Mouse (Mus musculus) thymus, postnatal 14 days (tissue): ENCODE data around the gene Higd1b.

Experiments
- DNase-seq: peaks from one replicate; pipeline ENCODE4 v3.0.0; 2021

Higd1b gene

DNA sequence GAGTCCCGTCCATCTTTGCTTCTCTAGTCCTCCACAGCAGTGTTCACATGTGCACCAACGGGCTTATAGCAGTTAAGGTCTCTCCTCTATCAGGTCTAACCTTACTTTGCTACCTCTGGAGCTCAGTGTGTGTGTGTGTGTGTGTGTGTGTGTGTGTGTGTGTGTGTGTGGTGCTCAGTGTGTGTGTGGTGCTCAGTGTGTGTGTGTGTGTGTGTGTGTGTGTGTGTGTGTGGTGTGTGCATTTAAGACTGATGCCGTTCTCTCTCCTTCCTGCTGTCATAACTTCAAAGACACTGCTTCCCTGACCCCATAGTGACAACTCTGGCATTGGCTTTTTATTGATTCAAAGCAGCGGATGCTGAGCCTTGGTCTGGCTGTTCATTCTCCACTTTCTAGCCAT lies at the start of gene Higd1b:
TSS of gene Higd1b (plus strand) at position 301 of the 400 bp plus-strand sequence.
- no peak for DNase-seq

DNA sequence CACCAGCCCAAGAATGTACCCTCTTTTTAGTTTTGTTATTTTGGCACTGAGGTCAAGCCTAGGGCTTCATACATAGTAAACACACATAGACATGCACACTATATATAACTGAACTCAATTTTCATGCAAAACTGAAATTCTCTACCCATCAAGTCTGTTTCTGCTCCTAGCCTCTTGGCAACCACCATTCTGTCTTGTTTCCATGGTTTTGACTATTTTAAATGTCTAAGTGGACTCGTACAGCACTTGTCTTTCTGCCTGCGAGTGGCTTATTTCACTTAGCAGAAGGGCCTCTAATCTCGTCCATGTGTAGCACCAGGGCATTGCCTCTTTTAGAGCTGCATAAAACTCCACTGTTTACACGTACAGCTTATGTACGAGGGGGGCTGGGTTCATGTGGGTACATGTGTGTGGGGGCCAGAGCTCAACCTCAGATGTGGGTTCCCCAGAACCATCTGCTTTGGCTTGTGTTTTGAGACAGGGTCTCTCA lies 47.9 kb upstream of the Higd1b start:
- DNase-seq, result no peak

DNA sequence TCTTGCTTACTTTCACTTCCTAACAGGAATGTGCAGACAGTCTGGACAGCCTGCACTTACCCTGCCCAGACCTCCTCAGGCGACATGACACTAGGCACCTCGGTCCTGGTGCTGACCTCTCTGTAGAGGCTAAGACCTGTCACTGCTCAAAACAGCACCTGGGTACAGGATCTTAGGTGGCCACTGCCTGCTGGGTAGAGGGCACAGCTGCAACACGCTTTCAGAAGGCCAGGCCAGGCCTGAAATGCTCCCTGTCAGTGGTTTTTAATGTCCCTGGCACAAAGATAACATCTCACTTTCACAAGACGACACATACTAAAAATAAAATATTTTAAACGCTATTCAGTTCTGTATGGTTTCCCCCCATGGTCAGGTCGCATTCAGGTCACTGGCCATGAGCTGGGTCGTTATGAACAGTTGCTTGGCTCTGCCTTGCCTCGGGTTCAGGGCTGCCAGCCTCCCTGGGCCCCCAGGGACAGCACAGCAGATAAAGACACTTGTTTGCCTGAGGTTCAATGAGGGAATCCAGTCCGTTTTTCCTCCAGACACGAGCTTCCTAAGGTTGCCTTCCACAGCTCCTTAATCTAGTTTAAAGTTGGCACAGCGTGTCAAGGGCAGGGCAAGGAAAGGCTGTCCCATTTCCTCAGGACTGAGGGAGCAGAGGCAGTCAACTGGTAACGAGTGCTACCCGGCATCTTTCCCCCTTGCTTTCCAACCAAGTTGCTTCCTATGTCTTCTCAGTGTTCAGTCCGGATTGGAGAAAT lies 43.8 kb upstream of the Higd1b start:
- DNase-seq, result no peak

GRCm38 (mm10) chr11:102794157-102794556 lies 41.5 kb upstream of the Higd1b start:
- no peak for DNase-seq

- no peak for DNase-seq
Measured at GRCm38 (mm10) chr11:102803453-102803852, 32.2 kb upstream of the Higd1b start.

DNA sequence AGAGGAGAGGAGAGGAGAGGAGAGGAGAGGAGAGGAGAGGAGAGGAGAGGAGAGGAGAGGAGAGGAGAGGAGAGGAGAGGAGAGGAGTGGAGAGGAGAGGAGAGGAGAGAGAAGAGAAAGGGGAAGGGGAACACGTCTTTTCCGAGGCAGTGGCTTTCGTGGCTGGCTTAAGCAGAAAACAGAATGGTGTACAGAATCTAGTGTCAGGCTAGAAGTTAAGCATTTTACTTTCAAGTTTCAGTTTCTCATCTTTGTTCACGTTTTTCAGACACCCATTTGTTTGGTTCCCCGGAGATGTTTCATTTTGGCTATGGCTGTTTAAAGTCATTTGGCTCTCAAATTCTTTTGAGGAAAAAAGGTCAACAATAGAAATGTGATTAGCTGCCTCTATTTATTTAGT lies 27.4 kb upstream of the Higd1b start:
- no peak for DNase-seq

DNA sequence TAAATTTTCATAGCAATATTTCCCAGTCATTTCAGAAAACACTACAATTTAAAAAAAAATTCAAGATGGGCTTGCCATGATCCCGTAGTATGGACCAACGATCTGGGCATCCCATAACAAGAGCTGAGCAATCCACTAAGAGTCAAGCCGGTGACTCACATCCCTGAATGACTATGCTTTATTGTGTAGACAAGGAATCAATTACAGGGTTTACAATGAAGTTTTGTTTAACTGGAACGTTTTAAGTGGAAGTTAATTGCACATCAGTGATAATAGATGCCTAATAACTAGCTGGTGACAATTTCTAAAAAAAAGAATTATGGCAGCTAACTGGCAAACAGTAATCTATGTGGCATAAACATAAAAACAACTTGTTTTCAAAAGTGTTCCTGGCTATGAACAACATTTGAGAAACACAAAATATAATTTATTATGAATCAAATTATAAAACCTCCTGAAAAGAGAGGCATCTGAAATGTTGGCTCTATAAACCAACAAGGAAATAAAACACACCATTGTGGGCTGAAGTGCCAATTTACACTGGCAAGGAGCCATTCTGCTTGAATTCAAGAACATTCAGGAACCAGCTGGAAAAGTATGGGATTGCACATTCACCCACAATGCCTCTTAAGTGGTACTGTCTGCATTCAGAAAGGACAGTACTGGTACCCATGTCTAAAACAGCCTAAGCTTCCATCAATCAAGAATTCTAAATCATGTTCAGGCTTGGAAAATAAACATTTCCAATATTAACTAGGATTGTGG lies 24.7 kb upstream of the Higd1b start:
- no peak for DNase-seq

DNA sequence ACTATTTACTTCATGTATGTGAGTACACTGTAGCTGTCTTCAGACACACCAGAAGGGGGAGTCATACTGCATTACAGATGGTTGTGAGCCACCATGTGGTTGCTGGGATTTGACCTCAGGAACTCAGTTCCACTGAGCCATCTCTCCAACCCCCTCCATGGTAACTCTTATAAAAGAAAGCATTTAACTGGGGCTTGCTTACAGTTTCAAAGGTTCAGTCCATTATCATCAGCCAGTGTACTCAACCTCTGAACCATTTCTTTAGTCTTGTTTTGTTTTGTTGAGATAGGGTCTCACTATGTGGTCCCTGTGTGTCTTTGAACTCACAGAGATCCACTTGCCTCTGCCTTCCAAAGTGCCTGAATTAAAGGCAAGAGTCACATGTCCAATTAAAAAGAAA lies 20.8 kb upstream of the Higd1b start:
- no peak for DNase-seq

DNA sequence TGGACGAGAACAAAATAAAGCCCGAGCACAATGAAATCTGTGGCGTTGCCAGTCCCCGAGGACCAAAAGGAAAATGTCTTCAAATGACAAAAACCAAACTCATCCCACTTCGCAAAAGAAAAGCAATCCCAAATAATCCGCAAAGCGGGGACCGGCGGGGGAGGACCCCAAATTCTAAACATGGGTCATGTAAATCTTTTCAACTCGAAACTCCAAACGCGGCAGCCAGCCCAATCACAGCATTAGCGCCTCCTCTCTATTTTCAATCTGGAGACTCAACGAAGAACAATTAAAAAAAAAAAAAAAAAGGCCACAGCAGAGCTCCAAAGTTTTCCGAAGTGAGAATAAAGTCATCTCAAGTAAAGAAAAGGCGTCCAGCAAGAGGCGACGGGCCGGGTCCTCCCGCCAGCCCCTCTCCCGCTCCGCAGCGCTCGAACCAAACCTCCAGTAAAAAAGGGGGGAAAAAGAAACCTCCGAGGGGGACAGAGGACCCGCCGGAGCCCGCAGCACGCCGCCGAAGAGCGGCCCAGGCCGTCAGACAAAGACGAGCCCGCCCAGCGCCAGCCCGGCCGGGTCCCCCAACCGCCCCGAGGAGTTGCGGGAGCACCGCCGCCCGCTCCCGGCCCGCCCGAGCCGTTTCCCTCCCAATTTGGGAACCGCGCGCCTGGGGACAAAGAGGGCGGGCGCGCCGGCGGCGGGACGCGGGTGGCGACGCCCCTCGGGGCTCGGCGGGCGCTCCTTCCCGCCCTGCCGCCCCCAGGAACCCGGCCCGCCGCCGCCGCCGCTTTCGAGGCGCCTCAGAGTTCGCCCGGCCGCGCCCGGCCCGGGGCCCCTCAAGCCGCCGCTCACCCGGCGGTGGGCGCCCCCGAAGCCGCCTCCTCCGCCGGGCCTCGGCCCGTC lies 17.3 kb upstream of the Higd1b start:
- DNase-seq, result peak; percentile 27

GRCm38 (mm10) chr11:102819021-102819782 lies 16.4 kb upstream of the Higd1b start, which contains the start of gene Gjc1:
Gene Gjc1, minus strand, starts transcription at chr11:102819700.
- peak; percentile 62 for DNase-seq

DNA sequence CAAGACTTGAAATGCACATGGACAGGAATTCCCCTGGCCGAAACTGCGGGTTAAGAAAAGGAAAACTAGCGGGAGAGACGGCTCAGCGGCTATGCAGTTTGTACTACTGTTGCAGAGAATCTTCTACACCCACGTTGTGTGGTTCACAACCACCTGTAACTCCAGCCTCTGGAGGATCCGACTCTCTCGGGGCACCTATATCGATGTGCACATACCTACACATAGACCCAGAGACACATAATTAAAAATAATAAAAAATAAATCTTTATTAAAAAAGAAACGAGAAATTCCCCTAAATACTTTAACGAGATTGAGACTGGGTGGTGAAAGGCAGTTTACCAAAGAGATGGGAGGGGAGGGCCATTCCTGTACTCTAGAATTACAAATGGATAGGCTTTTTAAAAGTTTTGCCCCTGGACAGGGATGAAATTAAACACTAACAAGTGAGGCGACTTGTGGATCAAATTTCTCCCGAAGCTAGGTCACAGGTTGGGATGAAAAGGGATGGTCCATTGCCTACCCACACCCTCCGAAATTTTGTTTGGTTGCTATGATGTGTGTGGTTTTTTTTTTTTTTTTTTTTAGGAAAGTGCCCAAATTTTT lies 15.8 kb upstream of the Higd1b start:
- no peak for DNase-seq

DNA sequence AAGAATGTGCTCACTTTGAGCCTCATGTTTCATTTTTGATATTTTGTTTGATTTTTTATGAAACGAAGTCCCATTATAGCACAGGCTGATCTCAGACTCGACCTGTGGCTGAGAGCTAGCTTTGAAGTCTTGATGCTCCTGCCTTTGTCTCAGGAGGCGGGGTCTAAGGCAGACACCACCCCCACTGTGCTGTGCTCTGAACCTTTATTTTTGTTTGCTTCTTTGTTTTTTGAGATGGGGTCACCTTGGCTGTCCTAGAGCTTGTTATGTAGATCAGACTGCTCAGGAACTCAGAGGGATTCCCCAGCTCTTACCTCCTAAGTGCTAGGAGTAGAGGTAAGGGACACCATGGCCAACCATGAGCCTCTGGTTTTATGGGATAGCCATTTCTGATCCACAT lies 15.2 kb upstream of the Higd1b start:
- DNase-seq, result peak; percentile 9

- DNase-seq, result peak; percentile 41
Measured at GRCm38 (mm10) chr11:102821231-102821630, 14.4 kb upstream of the Higd1b start.

GRCm38 (mm10) chr11:102826476-102826875 lies 9.2 kb upstream of the Higd1b start:
- no peak for DNase-seq

GRCm38 (mm10) chr11:102827097-102827496 lies 8.6 kb upstream of the Higd1b start:
- no peak for DNase-seq

GRCm38 (mm10) chr11:102830276-102830675 lies 5.4 kb upstream of the Higd1b start:
- no peak for DNase-seq

DNA sequence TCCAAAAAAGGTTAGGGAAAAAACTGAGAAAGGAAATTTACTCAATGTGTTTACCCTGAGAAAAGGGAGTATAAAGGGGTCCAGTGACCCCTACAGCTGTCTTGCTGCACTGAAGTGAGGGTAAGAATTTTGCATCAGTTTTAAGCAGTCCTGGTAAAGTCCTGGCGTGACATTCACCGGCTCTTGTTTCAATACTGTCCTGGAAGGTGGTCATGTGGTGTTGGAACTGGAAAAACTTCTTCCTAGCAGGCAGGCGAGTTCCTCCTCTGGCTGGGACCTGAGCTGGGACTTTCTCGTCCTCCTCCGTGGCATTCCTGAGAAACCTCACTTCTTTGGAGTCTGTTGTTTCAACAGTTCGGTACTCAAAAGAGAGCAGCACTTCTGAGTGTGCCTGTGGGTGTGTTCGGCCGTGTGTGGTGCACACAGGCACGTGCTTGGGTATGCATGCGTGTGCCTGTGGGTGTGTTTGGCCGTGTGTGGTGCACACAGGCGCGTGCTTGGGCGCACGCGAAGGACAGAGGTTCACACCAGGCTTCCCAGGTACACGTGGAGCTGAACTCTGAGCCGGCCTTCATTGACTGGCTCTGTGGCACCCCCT lies 2.9 kb upstream of the Higd1b start:
- no peak for DNase-seq

DNA sequence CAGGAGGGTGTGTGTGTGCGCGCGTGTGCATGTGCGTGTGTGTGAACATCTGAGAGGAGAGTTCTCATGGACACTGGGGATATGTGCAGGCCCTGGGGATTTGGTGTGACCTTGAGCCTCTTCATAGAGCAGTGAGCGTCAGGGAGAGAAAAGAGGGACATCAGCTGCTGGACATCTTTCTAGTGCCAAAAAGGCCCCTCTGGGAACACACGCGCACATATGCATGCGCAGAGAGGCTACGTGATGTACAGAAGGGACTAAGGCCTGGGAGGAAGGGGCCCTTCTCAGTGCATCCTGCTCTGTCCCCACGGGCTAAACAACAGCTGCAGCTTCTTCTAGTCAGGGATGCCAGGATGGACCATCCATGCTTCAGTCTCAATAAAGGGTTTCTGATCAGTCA lies 1.4 kb upstream of the Higd1b start:
- DNase-seq, result no peak

- no peak for DNase-seq
Measured at GRCm38 (mm10) chr11:102836146-102836545, 497 bp downstream of the Higd1b start.

GRCm38 (mm10) chr11:102837385-102837784 lies 1.7 kb downstream of the Higd1b start:
- no peak for DNase-seq

- DNase-seq, result no peak
Measured at GRCm38 (mm10) chr11:102838126-102838525, 2.5 kb downstream of the Higd1b start.
